Mouse (Mus musculus) thymus, postnatal 0 days (tissue): ENCODE measurements around the gene Wnt6. TPM values are rescaled to one million over a fixed set of nuclear protein-coding genes. Genes with fewer than 3 reads are reported as not detected.

ENCODE experiments used
- DNase-seq: peaks from one replicate; pipeline ENCODE4 v3.0.0-alpha.2; 2015; ENCODE audit warnings: low spot score
- polyA plus RNA-seq: library from polyadenylated mRNA; unstranded; fragments of >200 nt; fragmentation: Nextera tagmentation; extraction: Ambion mirVana; gene quantifications from 2 replicates; pipeline ENCODE4 v1.2.1, GENCODE M21; 2015

Wnt6 gene
- polyA plus RNA-seq, 1 experiment from 2014 or later, result 1.6 TPM

GRCm38 (mm10) chr1:74774062-74774461, 2.4 kb downstream of the Wnt6 start:
- no peak for DNase-seq

- no peak for DNase-seq
Observed at GRCm38 (mm10) chr1:74775816-74776215, 4.1 kb downstream of the Wnt6 start.

DNA sequence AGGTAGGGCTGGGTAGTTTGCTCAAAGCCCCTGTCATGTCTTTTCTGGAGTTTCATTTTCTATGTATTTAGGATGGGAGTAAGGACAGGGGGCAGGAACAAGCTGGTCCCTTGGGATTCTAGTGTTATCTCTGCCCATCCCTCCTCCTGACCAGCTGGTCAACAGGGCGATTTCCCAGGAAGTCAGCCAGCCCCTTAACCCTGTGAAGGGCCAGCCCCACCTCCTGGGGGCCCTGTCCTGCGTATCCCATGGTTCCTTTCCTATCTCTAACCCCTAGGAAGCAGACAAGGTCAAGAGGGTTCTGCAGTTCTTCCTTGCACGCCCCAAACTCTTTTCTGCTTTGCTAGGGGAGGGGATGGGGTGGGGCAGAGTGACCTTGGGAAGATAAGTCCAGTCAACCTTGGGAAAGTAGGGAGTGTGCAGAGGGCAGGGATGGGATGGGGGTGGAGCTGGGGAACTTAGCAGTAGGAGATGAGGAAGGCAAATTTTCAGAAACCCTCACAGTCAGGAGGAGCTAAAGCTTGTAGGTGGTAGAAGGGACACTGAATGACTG, 7.3 kb downstream of the Wnt6 start:
- no peak for DNase-seq

DNA sequence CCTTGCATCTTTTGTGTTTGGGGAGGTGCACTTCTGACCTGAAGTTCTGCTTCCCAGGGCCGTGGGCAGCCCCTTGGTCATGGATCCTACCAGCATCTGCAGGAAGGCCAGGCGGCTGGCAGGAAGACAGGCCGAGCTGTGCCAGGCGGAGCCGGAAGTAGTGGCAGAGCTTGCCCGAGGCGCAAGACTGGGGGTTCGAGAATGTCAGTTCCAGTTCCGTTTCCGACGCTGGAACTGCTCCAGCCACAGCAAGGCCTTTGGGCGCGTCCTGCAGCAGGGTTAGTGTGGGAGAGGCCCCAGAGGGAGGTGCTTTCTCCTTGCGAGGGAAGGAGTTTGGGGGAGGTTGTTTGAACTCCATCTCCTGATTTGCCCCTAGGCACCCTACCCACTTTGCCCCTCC, 10.4 kb downstream of the Wnt6 start:
- no peak for DNase-seq

- no peak for DNase-seq
Observed at GRCm38 (mm10) chr1:74783554-74783953, 11.9 kb downstream of the Wnt6 start.

DNA sequence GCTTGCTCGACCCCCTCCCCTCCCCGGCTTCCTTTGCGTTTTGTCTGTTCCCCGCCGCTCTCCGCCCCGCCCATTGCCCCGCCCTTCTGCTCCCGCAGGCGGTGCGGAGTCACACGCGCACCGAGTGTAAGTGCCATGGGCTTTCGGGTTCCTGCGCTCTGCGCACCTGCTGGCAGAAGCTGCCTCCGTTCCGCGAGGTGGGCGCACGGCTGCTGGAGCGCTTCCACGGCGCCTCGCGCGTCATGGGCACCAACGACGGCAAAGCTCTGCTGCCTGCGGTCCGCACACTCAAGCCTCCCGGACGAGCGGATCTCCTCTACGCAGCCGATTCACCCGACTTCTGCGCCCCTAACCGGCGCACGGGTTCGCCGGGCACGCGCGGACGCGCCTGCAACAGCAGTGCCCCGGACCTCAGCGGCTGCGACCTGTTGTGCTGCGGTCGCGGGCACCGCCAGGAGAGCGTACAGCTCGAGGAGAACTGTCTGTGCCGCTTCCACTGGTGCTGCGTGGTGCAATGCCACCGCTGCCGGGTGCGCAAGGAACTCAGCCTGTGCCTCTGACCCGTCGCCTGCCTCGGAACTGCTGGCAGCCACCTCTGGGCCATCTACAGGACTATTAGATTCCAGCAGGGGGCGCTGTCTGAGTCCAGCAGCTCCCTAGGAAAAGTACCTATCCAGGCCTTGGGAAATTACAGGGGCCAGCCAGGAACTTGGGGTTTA, 12.5 kb downstream of the Wnt6 start:
- DNase-seq, result peak; percentile 31

- peak; percentile 61 for DNase-seq
Observed at GRCm38 (mm10) chr1:74787846-74788245, 16.2 kb downstream of the Wnt6 start.

DNA sequence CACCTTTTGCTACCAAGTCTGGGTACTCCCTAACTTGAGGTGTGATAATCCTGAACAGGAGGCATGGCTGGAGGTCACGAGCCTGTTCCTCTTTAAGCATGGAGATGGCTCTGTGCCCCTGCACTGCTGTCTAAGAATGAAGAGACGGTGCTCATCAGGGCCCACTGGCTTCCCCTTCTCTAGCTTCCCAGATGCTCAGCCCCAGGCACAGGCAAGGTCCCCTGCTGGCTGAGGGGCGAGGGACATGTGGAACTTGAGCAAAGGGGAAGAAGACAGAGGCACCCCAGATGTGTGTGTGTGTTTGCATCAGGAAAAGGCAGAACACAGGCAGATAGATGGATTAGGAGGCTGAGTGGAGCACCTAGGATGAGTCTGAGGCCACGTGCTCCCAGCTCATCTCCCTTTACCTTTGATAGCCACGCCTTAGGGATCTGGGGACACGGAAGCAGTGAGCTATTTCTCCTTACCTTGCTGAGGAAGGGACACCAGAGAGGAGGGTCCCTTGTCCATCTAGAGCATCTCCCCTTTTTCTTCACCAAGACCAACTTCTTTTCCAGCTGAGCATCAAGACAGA, 17.0 kb downstream of the Wnt6 start:
- DNase-seq, result no peak

- no peak for DNase-seq
Observed at GRCm38 (mm10) chr1:74790095-74790494, 18.4 kb downstream of the Wnt6 start.

GRCm38 (mm10) chr1:74791249-74791648, 19.6 kb downstream of the Wnt6 start, which contains the start of gene Wnt10a:
Wnt10a (plus strand) TSS chr1:74791516.
- DNase-seq, result no peak

DNA sequence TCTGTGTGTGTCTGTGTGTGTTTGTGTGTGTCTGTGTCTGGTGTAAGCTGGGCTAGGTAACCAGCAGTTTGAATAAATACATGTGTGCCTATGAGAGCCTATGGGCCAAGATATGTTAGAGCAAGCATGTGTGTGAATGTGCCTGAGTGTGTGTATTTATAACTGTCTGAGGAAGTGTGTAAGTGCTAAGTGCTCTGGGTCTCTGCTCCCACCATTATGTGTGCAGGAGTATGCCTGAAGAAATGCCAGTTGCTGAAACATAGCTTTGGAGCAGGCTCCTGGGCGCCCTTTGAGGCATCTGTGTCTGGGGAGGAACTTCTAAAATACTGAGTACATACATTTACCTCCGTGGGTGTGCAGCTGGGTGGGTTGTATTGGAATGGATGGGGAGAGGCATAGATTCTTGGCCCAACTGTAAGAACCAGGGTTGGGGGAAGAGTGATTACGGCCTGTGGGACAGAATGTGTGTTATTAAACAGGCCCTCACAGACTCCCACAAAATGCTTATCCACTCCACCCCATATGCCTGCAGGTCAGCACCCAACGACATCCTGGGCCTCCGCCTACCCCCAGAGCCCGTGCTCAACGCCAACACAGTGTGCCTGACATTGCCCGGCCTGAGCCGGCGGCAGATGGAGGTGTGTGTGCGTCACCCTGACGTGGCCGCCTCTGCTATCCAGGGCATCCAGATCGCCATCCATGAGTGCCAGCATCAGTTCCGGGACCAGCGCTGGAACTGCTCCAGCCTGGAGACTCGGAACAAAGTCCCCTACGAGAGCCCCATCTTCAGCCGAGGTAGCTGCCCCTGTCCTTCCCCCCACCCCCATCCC, 21.4 kb downstream of the Wnt6 start:
- DNase-seq, result no peak

DNA sequence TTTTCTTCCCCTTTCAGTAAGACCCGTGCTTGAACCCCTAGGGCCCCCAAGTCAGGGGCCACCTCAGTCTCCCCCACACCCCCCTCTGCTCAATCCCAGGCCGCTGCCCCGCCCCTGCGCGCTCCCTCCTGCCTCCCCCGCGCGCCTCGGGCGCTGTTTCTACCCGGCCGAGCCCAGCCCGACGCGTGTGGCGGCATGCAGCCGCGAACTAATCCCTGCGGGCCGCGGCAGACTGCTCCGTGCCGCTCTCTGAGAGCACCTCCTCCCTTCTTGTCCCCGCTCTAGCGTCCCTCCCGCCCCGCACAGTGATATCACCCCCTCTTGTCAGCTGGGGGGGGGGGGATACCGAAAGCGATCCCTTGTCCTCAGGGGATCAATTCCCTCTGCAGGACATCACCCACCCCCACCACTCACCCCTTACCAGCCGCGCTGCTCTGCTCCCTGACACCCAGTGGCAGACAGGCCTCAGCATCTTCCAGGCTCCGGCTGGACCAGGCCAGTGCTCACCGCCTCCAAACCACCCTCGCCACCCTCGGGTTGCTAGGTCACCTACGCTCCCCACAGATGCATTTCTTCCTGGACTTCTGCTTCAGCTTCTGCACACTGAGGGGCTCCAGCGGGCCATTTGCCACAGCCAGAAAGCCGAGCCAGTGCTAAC, 22.9 kb downstream of the Wnt6 start:
- DNase-seq, result no peak

GRCm38 (mm10) chr1:74795145-74795529, 23.4 kb downstream of the Wnt6 start:
- no peak for DNase-seq

DNA sequence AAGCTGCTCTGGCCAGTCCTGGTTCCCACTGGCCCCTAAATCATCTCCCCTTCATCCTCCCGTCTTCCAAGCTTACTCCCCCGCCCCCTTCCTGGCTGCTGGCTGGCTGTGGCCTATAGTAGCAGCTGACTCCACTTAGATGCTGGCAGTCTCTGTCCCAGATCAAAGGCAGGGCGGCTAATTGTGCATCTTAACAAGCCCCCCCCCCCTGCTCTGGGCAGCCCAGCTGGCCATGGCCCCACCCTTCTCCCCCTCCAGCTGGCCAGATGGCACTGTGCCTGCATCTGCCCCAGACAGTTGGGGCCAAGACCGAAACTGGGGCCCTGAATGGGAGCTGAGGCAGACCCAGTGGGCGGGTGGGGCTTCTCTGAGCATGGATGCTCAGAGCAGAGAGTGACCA, 25.8 kb downstream of the Wnt6 start:
- DNase-seq, result no peak

DNA sequence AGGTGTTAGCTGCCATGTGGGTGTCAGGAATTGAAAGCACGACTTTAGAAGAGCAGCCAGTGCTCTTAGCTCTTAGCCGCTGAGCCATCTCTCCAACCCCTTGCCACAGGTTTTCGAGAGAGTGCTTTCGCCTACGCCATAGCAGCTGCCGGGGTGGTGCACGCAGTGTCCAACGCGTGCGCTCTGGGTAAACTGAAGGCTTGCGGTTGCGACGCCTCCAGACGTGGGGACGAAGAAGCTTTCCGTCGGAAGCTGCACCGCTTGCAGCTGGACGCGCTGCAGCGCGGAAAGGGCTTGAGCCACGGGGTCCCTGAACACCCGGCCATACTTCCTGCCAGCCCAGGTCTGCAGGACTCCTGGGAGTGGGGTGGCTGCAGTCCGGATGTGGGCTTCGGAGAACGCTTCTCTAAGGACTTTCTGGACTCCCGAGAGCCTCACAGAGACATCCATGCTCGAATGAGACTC, 28.8 kb downstream of the Wnt6 start:
- peak; percentile 24 for DNase-seq

- DNase-seq, result no peak
Observed at GRCm38 (mm10) chr1:74801631-74802140, 30.0 kb downstream of the Wnt6 start.

DNA sequence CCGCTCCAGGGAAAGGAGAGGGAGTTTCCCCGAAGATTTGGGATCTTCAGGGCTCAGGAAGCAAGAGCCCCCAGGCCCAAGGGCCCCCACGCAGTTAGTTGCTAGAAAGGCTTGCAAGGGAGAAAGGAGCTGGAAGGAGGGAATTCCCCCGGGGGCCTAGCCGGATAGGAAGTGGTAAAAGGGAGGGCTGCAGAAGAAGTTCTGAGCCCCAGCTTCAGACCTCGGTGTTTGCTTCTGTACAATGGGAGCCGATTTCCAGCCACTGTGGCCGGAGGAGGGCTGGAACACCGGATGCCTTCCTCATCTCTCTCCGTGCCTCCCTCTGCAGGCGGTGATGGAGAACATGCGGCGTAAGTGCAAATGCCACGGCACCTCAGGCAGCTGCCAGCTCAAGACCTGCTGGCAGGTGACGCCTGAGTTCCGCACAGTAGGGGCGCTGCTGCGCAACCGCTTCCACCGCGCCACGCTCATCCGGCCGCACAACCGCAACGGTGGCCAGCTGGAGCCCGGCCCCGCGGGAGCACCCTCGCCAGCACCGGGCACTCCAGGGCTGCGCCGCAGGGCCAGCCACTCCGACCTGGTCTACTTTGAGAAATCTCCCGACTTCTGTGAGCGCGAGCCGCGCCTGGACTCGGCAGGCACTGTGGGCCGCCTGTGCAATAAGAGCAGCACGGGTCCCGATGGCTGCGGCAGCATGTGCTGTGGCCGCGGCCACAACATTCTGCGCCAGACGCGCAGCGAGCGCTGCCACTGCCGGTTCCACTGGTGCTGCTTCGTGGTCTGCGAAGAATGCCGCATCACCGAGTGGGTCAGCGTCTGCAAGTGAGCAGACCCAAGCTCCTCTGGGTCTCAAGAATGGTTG, 31.3 kb downstream of the Wnt6 start:
- DNase-seq, result peak; percentile 79

DNA sequence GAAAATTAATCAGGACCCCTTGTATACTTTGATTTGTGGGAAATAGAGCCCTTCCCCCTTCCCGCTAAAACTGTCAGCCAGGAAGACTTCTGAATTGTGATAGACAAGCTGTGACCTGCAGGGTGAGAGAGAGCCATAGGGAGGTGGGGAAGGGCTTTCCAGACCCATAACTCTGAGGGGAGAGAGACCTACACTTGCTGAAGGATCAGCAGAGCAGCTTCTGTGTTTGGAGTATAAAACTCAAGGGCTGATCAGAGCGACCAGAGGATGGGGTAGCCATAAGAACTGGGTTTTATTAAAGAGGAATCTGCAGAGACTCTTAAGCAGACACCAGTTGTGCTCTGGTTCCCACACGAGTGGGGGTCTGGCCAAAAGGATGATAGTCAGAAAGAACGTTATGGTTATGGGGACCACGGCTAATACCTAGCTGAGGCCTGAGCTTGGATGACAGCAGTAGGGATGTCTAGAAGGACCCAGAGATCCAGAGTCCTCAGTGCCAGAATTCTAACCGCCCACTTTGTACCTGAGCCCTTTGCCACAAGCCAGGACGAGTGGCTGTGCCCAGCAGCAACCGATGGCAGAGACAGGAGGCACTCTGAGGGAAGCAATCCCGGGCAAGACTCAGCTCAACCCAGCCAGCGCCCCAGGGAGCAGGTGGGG, 32.6 kb downstream of the Wnt6 start:
- no peak for DNase-seq

- DNase-seq, result no peak
Observed at GRCm38 (mm10) chr1:74805340-74805835, 33.7 kb downstream of the Wnt6 start.
